Mouse (Mus musculus): Measurements from ENCODE around the gene Skint7.
"Not testable (repeated sequence)": the region's sequence is repeated elsewhere in the genome, so short reads cannot be mapped to it uniquely, and the experiment has no call there.

Gene Skint7

GRCm38 (mm10) chr4:111972623-111973022 is at the start of gene Skint7:
Gene Skint7 (plus strand): TSS chr4:111972923.
- no peak for DNase-seq

- no peak for DNase-seq
Observed at GRCm38 (mm10) chr4:111961309-111961708, 11.4 kb upstream of the Skint7 start.

GRCm38 (mm10) chr4:111963241-111963640 is 9.5 kb upstream of the Skint7 start:
- not testable (repeated sequence) for DNase-seq

- no peak for DNase-seq
Observed at GRCm38 (mm10) chr4:111963669-111964068, 9.1 kb upstream of the Skint7 start.

GRCm38 (mm10) chr4:112005969-112006368 is 33.2 kb downstream of the Skint7 start, which contains the start of gene Skint1:
Gene Skint1 (plus strand): TSS chr4:112006269.
- no peak for DNase-seq
